Comparison of ENCODE assay signal across 9 mouse cellular contexts in genomic region chr10:70594007-70594406, GRCm38 (mm10).
DNase-seq lines count a peak whose midpoint lies in the region; ATAC-seq and TF ChIP-seq lines count a peak whose summit lies in the region.
"Had no signal": no experiment of that assay in that cellular context is flagged by ENCODE, and none has a peak within 500 bp of the region (broad histone marks: within the 10 kb centered on the region; RNA-seq: fewer than 3 reads in every experiment).

No protein-coding gene starts in this region.

- no peaks in the 10 kb centered on the region for H3K9me3 ChIP-seq in heart, postnatal 0 days (replicated peaks; ENCODE audit: control insufficient read depth, low read length)
- no peaks in the 10 kb centered on the region for H3K9me3 ChIP-seq in heart, embryonic 10.5 days
- no peaks in the 10 kb centered on the region for H3K9me3 ChIP-seq in E14TG2a.4 (ENCODE audit: low read length)
- H3K9me3 ChIP-seq: stomach, embryonic 15.5 days had no signal

- no peaks in the 10 kb centered on the region for H3K36me3 ChIP-seq in heart, postnatal 0 days (replicated peaks; ENCODE audit: control insufficient read depth, insufficient read depth, low read length)
- H3K36me3 ChIP-seq in heart, embryonic 10.5 days = no peaks in the 10 kb centered on the region
- no peaks in the 10 kb centered on the region for H3K36me3 ChIP-seq in E14TG2a.4 (ENCODE audit: insufficient read depth, low read length)
- H3K36me3 ChIP-seq: stomach, embryonic 15.5 days had no signal

- TF ChIP-seq EP300 in heart, postnatal 0 days (IDR thresholded peaks at IDR 0.05; ENCODE audit: low read depth) = no peak

- H3K9ac ChIP-seq in heart, postnatal 0 days (replicated peaks; ENCODE audit: low read depth, low read length) = no peak overlapping the region
- H3K9ac ChIP-seq: stomach, embryonic 15.5 days had no signal

- peaks cover 18% of the 10 kb centered on the region for H3K27me3 ChIP-seq in heart, postnatal 0 days (ENCODE audit: control insufficient read depth, insufficient read depth, low read length)
- H3K27me3 ChIP-seq in heart, embryonic 10.5 days (ENCODE audit: insufficient read depth, poor library complexity, severe bottlenecking) = peaks cover 7% of the 10 kb centered on the region
- no peaks in the 10 kb centered on the region for H3K27me3 ChIP-seq in E14TG2a.4 (ENCODE audit: insufficient read depth, low read length)

- no peak for ATAC-seq in heart, postnatal 0 days (ENCODE audit: insufficient read depth, low read depth)

- no peak overlapping the region for H3K27ac ChIP-seq in heart, postnatal 0 days (ENCODE audit: low read depth)
- no peak overlapping the region for H3K27ac ChIP-seq in heart, embryonic 10.5 days
- H3K27ac ChIP-seq: stomach, embryonic 15.5 days had no signal

- H3K4me2 ChIP-seq in heart, postnatal 0 days (ENCODE audit: low read depth, low read length) = no peak overlapping the region
- H3K4me2 ChIP-seq: stomach, embryonic 15.5 days had no signal

- 44% methylated on average over 1 of the region's 1 CpGs for WGBS in heart, postnatal 0 days
- 38% methylated on average over 1 of the region's 1 CpGs for WGBS in heart, embryonic 10.5 days

- H3K4me1 ChIP-seq in heart, postnatal 0 days (ENCODE audit: control insufficient read depth, insufficient read depth) = peaks cover 4% of the 10 kb centered on the region; the same call in 1 of the 2 replicates
- H3K4me1 ChIP-seq in heart, embryonic 10.5 days = peaks cover 9% of the 10 kb centered on the region
- H3K4me1 ChIP-seq in E14TG2a.4 (replicated peaks; ENCODE audit: low read depth, low read length) = peaks cover 28% of the 10 kb centered on the region

- TF ChIP-seq CTCF in heart, postnatal 0 days (IDR thresholded peaks at IDR 0.05; ENCODE audit: low read depth) = peak; percentile 49
- TF ChIP-seq CTCF in E14TG2a.4 (conservative IDR thresholded peaks at IDR 0.05; ENCODE audit: low read length) = peak; percentile 28

- no peak overlapping the region for H3K4me3 ChIP-seq in heart, postnatal 0 days (ENCODE audit: low read depth, low read length)
- H3K4me3 ChIP-seq in heart, embryonic 10.5 days = no peak overlapping the region
- no peak overlapping the region for H3K4me3 ChIP-seq in E14TG2a.4 (replicated peaks; ENCODE audit: low read length)
- H3K4me3 ChIP-seq: stomach, embryonic 15.5 days had no signal

- DNase-seq in heart, postnatal 0 days (ENCODE audit: low spot score) = no peak
- no peak for DNase-seq in heart, embryonic 10.5 days (ENCODE audit: low spot score)
- peak; percentile 38 for DNase-seq in adrenal gland, postnatal 14 days
- peak; percentile 61 for DNase-seq in kidney, postnatal 14 days
- DNase-seq in telencephalon, adult 2 months (ENCODE audit: low read depth, low spot score) = peak; percentile 23
- no peak for DNase-seq in thymus, postnatal 4 days
- DNase-seq in spleen, postnatal 36 days (ENCODE audit: low spot score in 2 of 2) = no peak

Comparison
In these comparisons a context has a peak if more than half of its experiments do, and no peak if none do; other contexts are left out.
1. DNase-seq: peak in adrenal gland, postnatal 14 days (single experiment), kidney, postnatal 14 days (single experiment) and telencephalon, adult 2 months (single experiment); none in heart, postnatal 0 days (single experiment), heart, embryonic 10.5 days (single experiment), thymus, postnatal 4 days (single experiment) and spleen, postnatal 36 days (0 of 2).